Mouse (Mus musculus) urinary bladder, postnatal 25 days (tissue): ENCODE measurements around the gene Axin1.
"Not testable (repeated sequence)": the region's sequence is repeated elsewhere in the genome, so short reads cannot be mapped to it uniquely, and the experiment has no call there.

Experiments
- DNase-seq: peaks from one replicate; pipeline ENCODE4 v3.0.0; 2022; ENCODE audit warnings: low spot score

Axin1 gene

GRCm38 (mm10) chr17:26188091-26188805 is 49.8 kb downstream of the Axin1 start:
- DNase-seq: no peak

- not testable (repeated sequence) for DNase-seq
These were observed 53.0 kb downstream of the Axin1 start for GRCm38 (mm10) chr17:26191486-26191885.

GRCm38 (mm10) chr17:26192481-26193190 is 54.1 kb downstream of the Axin1 start:
- no peak for DNase-seq

GRCm38 (mm10) chr17:26198892-26199291 is 60.4 kb downstream of the Axin1 start, which contains the start of gene Pdia2:
TSS of gene Pdia2 (minus strand) at chr17:26199087.
- DNase-seq: no peak

GRCm38 (mm10) chr17:26200831-26201705 is 62.6 kb downstream of the Axin1 start:
- no peak for DNase-seq

- no peak for DNase-seq
These were observed 63.5 kb downstream of the Axin1 start for GRCm38 (mm10) chr17:26201998-26202397.

- peak; percentile 54 for DNase-seq
These were observed 64.2 kb downstream of the Axin1 start, which contains the start of gene Rgs11 for GRCm38 (mm10) chr17:26202737-26203136. TSS of gene Rgs11 (plus strand) at chr17:26202951.

GRCm38 (mm10) chr17:26203321-26203811 is 64.9 kb downstream of the Axin1 start:
- peak; percentile 39 for DNase-seq

- no peak for DNase-seq
These were observed 66.3 kb downstream of the Axin1 start for GRCm38 (mm10) chr17:26204766-26205165.

- DNase-seq: no peak
These were observed 67.9 kb downstream of the Axin1 start for GRCm38 (mm10) chr17:26206392-26206791.

GRCm38 (mm10) chr17:26207686-26208085 is 69.2 kb downstream of the Axin1 start, which contains the start of gene Arhgdig:
TSS of gene Arhgdig (minus strand) at chr17:26207786.
- no peak for DNase-seq

- no peak for DNase-seq
These were observed 73.8 kb downstream of the Axin1 start for GRCm38 (mm10) chr17:26212241-26212640.

- DNase-seq: no peak
These were observed 74.2 kb downstream of the Axin1 start for GRCm38 (mm10) chr17:26212681-26213080.

GRCm38 (mm10) chr17:26221508-26221907 is 83.0 kb downstream of the Axin1 start:
- DNase-seq: no peak

GRCm38 (mm10) chr17:26225150-26225549 is 86.7 kb downstream of the Axin1 start:
- DNase-seq: no peak

- DNase-seq: no peak
These were observed 91.3 kb downstream of the Axin1 start for GRCm38 (mm10) chr17:26229776-26230175.

- DNase-seq: no peak
These were observed 92.7 kb downstream of the Axin1 start for GRCm38 (mm10) chr17:26231156-26231555.

GRCm38 (mm10) chr17:26232863-26233262 is 94.4 kb downstream of the Axin1 start:
- DNase-seq: no peak

GRCm38 (mm10) chr17:26234386-26234785 is 95.9 kb downstream of the Axin1 start:
- DNase-seq: no peak

- DNase-seq: no peak
These were observed 96.8 kb downstream of the Axin1 start for GRCm38 (mm10) chr17:26235077-26235815.

GRCm38 (mm10) chr17:26237667-26238066 is 99.2 kb downstream of the Axin1 start:
- no peak for DNase-seq
